Comparison of ENCODE assay signal across 29 mouse cellular contexts in the genomic region with DNA sequence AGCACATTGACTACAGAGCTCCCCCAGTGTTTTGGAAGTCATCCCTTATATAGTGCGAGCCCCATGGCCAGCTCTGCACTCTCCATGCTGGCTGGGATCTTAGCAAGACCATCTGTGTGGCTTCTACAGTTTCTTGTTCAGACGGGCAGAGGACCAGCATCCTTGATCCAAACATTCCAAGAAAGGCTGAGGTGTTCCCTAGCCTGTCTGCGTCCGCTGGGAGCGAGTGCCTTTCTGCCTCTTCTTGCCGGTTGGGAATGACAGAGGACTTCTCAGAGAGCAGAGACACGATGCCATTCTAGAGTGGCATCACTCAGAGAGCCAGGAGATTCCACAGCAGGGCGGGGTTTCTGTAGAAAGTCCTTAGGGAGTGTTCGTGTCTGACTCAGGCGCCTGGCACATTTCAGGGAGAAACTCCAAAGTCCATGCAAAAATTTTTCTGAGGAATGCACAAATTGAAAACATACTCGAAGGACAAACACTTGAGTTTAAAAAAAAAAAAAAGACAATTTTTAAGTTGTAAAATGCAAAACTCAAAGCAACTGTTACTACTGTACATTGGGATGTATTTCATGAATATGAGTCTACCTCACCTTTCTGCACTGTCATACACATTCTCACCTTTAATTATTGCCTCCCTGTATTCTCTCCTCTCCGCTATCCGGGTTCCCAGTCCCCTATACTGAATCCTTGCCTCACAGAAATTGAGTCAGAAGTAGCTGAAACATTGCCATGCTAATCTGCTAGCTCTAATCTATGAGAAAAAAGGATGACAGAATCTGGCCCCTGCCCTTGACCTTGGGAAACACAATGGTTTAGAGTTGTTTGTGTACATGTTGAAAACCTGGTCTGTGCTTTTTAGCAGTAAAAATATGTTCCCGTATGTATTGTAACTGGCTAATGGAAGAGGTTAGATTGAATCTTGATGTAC. TPM values are rescaled to one million over a fixed set of nuclear protein-coding genes. Genes with fewer than 3 reads are reported as not detected.
DNase-seq lines count a peak whose midpoint lies in the region; ATAC-seq and TF ChIP-seq lines count a peak whose summit lies in the region.
"Had no signal": no experiment of that assay in that cellular context is flagged by ENCODE, and none has a peak within 500 bp of the region (broad histone marks: within the 10 kb centered on the region; RNA-seq: fewer than 3 reads in every experiment).

No protein-coding gene starts in this region.

- no peak overlapping the region for H3K27ac ChIP-seq in intestine, embryonic 16.5 days (ENCODE audit: low read length)
- H3K27ac ChIP-seq in intestine, postnatal 0 days (ENCODE audit: low read depth, low read length) = no peak overlapping the region
- peak overlapping the region; percentile 63 for H3K27ac ChIP-seq in embryonic facial prominence, embryonic 15.5 days (replicated peaks)
- H3K27ac ChIP-seq: embryonic facial prominence, embryonic 12.5 days; heart, adult 2 months; hindbrain, embryonic 14.5 days; left cerebral cortex, adult 2 months; liver, embryonic 13.5 days; neural tube, embryonic 13.5 days had no signal

- WGBS in intestine, embryonic 16.5 days = 72% methylated on average over 14 of the region's 14 CpGs
- WGBS in intestine, postnatal 0 days = 55% methylated on average over 14 of the region's 14 CpGs
- WGBS in embryonic facial prominence, embryonic 15.5 days = 37% methylated on average over 14 of the region's 14 CpGs

- peak; percentile 17 for DNase-seq in adrenal gland, postnatal 14 days
- no peak for DNase-seq in adrenal gland, postnatal 25 days
- DNase-seq in 3T3-L1 (ENCODE audit: low read depth, low spot score) = peak; percentile 92
- no peak for DNase-seq in natural killer cell, adult 2 months (ENCODE audit: low spot score in 2 of 2)
- no peak for DNase-seq in layer of hippocampus, postnatal 25 days (ENCODE audit: extremely low spot score in 1 of 2, low spot score in 1 of 2)
- DNase-seq: cerebellum, adult 18-20 months; cerebellum, postnatal 36 days; heart, adult 2 months; kidney, adult 9 months; kidney, postnatal 10 days; layer of hippocampus, adult 9-11 months; left cerebral cortex, postnatal 4 days; liver, embryonic 13.5 days; lung, adult 18-20 months; lung, postnatal 10 days; thymus, adult 2 months; thymus, postnatal 36 days had no signal

- H3K36me3 ChIP-seq in intestine, embryonic 16.5 days (ENCODE audit: control insufficient read depth, insufficient read depth, low read length) = no peaks in the 10 kb centered on the region
- 0 out of 2 replicates have a peak, but pooled peaks cover 3% of the 10 kb centered on the region for H3K36me3 ChIP-seq in intestine, postnatal 0 days (ENCODE audit: control insufficient read depth, insufficient read depth)
- no peaks in the 10 kb centered on the region for H3K36me3 ChIP-seq in embryonic facial prominence, embryonic 15.5 days
- H3K36me3 ChIP-seq: embryonic facial prominence, embryonic 12.5 days; liver, embryonic 13.5 days; neural tube, embryonic 13.5 days had no signal

- peak; percentile 41; the same call in 1 of the 2 replicates for ATAC-seq in intestine, embryonic 16.5 days
- no peak for ATAC-seq in intestine, postnatal 0 days
- ATAC-seq in embryonic facial prominence, embryonic 15.5 days (ENCODE audit: insufficient number of reproducible peaks, low FRiP score, low TSS enrichment, low read depth) = peak; percentile 34; the same call in 1 of the 2 replicates
- ATAC-seq: activated CD4-positive, CD25-positive, alpha-beta regulatory T cell, adult 4 months; CD4-positive, CD25-positive, alpha-beta regulatory T cell, adult 4 months; forebrain, embryonic 14.5 days; midbrain, embryonic 16.5 days had no signal

- H3K9ac ChIP-seq in intestine, embryonic 16.5 days (ENCODE audit: low read depth, low read length) = no peak overlapping the region
- H3K9ac ChIP-seq in intestine, postnatal 0 days (ENCODE audit: low read depth, low read length) = no peak overlapping the region
- no peak overlapping the region for H3K9ac ChIP-seq in embryonic facial prominence, embryonic 15.5 days
- H3K9ac ChIP-seq: embryonic facial prominence, embryonic 12.5 days; heart, embryonic 12.5 days; hindbrain, embryonic 14.5 days; liver, embryonic 13.5 days; neural tube, embryonic 13.5 days had no signal

- H3K27me3 ChIP-seq in intestine, embryonic 16.5 days (replicated peaks; ENCODE audit: control insufficient read depth, insufficient read depth, low read length) = 0 out of 2 replicates have a peak, but pooled peaks cover 4% of the 10 kb centered on the region
- no peaks in the 10 kb centered on the region for H3K27me3 ChIP-seq in intestine, postnatal 0 days (replicated peaks; ENCODE audit: control insufficient read depth, insufficient read depth, low read length)
- peaks cover 19% of the 10 kb centered on the region for H3K27me3 ChIP-seq in embryonic facial prominence, embryonic 15.5 days
- H3K27me3 ChIP-seq: heart, embryonic 12.5 days had no signal

- no peak for TF ChIP-seq CTCF in intestine, postnatal 0 days (IDR thresholded peaks at IDR 0.05; ENCODE audit: low read depth)

- no peak overlapping the region for H3K4me2 ChIP-seq in intestine, embryonic 16.5 days (ENCODE audit: low read depth, low read length)
- no peak overlapping the region for H3K4me2 ChIP-seq in intestine, postnatal 0 days (replicated peaks; ENCODE audit: low read depth)
- 0 out of 2 replicates have a peak overlapping the region, but pooled peaks have one; percentile 8 for H3K4me2 ChIP-seq in embryonic facial prominence, embryonic 15.5 days (replicated peaks)
- H3K4me2 ChIP-seq: embryonic facial prominence, embryonic 12.5 days; heart, embryonic 12.5 days; hindbrain, embryonic 14.5 days; liver, embryonic 13.5 days; neural tube, embryonic 13.5 days had no signal

- peaks cover 17% of the 10 kb centered on the region for H3K4me1 ChIP-seq in intestine, embryonic 16.5 days (ENCODE audit: control insufficient read depth, insufficient read depth, low read length)
- 0 out of 2 replicates have a peak, but pooled peaks cover 9% of the 10 kb centered on the region for H3K4me1 ChIP-seq in intestine, postnatal 0 days (replicated peaks; ENCODE audit: control insufficient read depth, insufficient read depth, low read length)
- H3K4me1 ChIP-seq in embryonic facial prominence, embryonic 15.5 days = peaks cover 37% of the 10 kb centered on the region
- H3K4me1 ChIP-seq: liver, embryonic 13.5 days had no signal

- H3K4me3 ChIP-seq in intestine, embryonic 16.5 days (ENCODE audit: low read length) = no peak overlapping the region
- H3K4me3 ChIP-seq in intestine, postnatal 0 days (ENCODE audit: low read depth, low read length) = no peak overlapping the region
- no peak overlapping the region for H3K4me3 ChIP-seq in embryonic facial prominence, embryonic 15.5 days (replicated peaks)
- H3K4me3 ChIP-seq: embryonic facial prominence, embryonic 12.5 days; heart, adult 2 months; heart, embryonic 12.5 days; left cerebral cortex, adult 2 months; liver, embryonic 13.5 days; neural tube, embryonic 13.5 days had no signal

- H3K9me3 ChIP-seq in intestine, embryonic 16.5 days (ENCODE audit: control insufficient read depth, low read length) = no peaks in the 10 kb centered on the region
- H3K9me3 ChIP-seq in intestine, postnatal 0 days (ENCODE audit: control insufficient read depth) = no peaks in the 10 kb centered on the region
- no peaks in the 10 kb centered on the region for H3K9me3 ChIP-seq in embryonic facial prominence, embryonic 15.5 days (replicated peaks)
- H3K9me3 ChIP-seq: embryonic facial prominence, embryonic 12.5 days; heart, embryonic 12.5 days; liver, embryonic 13.5 days; neural tube, embryonic 13.5 days had no signal

RNA-seq across cellular contexts. Expression of a gene that starts 5.9 kb away (rescaled TPM):
- total RNA-seq in adrenal gland, postnatal 14 days (2021) = 1.6 and 1.9 TPM in 2 replicates
- total RNA-seq in adrenal gland, postnatal 25 days (2021) = 0.33 and 0.43 TPM in 2 replicates
- polyA plus RNA-seq in intestine, embryonic 16.5 days (2015; fragmentation: Nextera tagmentation; extraction: Ambion mirVana) = 5.7 and 6.3 TPM in 2 replicates
- 4.4 and 4.8 TPM in 2 replicates for polyA plus RNA-seq in intestine, postnatal 0 days (2015; fragmentation: Nextera tagmentation; extraction: Ambion mirVana)
- polyA plus RNA-seq in embryonic facial prominence, embryonic 15.5 days (2015; fragmentation: Nextera tagmentation; extraction: Ambion mirVana) = 5.5 and 5.7 TPM in 2 replicates
- total RNA-seq in layer of hippocampus, postnatal 25 days (2021) = 1 to 10 TPM; 2.8 to 3.1 TPM
- polyA plus RNA-seq: activated CD4-positive, CD25-positive, alpha-beta regulatory T cell, adult 4 months; CD4-positive, CD25-positive, alpha-beta regulatory T cell, adult 4 months had no signal

Comparison
In these comparisons a context has a peak if more than half of its experiments do, and no peak if none do; other contexts are left out.
1. DNase-seq: peak in adrenal gland, postnatal 14 days (single experiment) and 3T3-L1 (single experiment); none in adrenal gland, postnatal 25 days (single experiment), natural killer cell, adult 2 months (0 of 2) and layer of hippocampus, postnatal 25 days (0 of 2).